Mouse (Mus musculus) cerebellum, postnatal 36 days (tissue): ENCODE data around the gene Capn12.

ENCODE experiments used
- DNase-seq, 2 experiments: peaks; one replicate each; pipeline ENCODE4 v3.0.0; 2021 to 2022; ENCODE audit warnings: mixed read lengths in 2 of 2

The Capn12 gene

DNA sequence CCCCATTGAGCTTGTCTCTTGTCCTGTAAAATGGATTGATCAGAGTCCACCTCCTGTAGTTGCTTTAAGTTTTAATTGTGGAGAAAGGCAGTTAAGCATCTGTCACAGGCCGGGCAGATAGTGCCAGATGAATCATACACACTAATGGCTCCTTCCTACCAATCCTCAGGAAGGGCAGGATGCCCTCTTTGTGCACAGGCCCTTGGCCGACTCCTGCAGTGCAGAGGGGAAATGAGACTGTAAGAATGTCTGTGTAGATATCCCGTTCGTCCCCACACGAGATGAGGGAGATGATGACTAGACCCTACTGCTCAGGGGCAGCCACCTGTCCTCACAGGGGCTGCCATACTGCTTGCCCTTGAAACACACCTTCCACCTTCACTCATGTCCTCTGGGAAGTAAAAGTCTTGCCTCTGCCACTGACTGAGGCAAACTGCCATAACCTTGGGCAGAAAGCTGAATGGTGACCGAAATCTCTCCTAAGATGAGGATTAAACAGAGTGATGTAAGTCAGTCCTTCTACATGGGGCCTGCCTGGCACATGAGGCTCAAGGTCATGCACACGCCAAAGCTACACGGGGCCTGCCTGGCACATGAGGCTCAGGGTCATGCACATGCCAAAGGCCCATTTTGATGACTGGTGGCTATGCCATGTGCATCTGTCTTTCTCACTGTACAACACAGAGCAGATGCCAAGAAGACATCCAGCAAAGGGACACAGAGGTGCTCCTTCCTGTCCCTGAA, 40.7 kb downstream of the Capn12 start:
- DNase-seq, result no peak

DNA sequence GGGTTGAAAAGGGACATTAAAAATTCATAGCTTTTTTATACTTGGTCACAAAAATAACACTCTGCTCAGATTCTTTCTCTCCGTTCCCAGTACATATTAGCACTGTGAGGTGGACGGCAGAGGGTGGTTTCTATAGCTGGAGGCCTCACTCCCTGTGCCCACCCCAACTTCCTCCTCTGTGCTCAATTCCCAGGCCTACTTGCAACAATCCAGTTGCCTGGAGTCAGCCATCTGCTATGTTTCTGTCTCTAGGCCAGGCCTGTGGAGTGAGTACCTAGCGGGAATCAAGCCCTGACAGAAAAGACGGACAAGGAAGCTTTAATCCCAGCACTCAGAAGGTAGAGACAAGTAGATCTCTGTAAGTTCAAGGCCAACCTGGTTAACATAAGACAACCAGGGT, 41.4 kb downstream of the Capn12 start:
- no peak for DNase-seq

DNA sequence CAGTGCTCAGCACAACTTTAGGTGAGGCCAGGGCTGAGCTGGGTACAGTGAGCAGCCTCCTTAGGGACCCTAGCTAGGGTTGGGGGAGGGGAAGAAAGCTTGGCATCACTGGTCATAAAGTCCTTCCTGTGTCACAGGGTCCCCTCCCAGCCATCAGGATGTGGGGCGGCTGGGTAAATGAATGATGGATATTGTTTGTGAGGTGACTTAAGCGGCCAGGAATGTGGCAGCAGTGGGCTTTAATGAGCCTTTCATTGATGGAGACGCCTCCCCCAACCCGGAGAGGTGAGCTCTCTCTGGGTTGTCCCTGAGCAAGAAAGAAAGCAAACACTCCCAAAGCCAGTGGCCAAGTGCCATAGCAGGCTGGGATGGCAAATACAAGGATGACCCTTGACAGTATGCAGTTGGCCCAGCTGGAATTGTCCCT, 42.7 kb downstream of the Capn12 start:
- DNase-seq, result no peak

DNA sequence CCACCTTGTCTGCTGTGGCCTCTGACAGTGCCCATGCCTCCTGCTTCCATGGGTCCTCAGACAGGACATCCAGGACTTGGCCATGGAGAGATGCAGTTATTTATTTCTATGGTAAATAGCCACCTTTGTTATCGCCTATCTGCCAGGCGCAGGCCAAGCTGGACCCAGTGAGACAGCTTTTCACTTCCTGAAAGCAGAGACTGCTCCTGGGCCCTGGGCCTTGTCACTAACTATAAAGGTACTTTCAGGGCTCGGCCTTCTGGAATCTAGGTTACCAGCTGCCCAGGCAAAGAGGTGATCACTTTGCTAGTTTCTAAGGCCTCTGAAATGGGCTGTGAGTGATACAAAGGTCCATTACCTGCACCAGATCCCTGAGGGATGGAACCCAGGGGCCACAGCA, 43.6 kb downstream of the Capn12 start:
- DNase-seq, result no peak

DNA sequence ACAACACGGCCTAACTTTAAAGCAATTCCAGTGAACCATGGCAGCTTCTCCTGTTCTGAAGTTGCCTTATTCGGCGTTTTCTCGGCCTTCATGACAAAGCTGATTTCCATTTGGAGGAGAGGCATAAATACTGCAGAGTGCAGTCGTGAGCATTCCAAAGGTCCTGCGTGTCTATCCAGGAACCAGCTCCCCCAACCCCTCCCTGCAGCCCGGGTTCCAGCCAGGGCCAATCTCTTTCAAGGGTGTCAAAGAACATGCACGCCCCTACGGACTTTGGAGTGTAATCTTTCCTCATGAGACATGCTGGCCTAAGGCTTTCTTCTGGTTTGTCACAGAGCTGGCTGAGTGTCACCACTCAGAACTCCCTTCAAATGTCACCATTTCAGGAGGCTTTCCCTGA, 44.1 kb downstream of the Capn12 start:
- DNase-seq, result no peak

DNA sequence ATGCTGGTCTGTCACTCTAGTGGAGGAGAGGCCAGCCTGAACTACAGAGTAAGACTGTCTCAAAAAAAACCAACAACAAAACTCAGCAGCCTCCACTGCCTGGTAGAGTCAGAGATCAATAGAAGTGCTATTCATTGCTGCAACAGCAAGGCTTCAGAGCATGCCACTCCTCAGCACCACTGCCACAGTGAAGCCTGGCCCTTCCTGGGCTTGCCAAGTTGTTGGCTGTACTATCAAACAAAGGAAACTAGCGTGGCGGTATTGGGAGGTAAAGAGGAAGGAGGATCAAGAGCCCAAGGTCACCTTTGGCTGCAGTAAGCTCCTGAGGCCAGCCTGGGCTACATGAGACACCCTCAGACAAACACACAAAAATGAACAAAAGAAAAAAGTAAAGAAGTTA, 45.0 kb downstream of the Capn12 start:
- no peak for DNase-seq

DNA sequence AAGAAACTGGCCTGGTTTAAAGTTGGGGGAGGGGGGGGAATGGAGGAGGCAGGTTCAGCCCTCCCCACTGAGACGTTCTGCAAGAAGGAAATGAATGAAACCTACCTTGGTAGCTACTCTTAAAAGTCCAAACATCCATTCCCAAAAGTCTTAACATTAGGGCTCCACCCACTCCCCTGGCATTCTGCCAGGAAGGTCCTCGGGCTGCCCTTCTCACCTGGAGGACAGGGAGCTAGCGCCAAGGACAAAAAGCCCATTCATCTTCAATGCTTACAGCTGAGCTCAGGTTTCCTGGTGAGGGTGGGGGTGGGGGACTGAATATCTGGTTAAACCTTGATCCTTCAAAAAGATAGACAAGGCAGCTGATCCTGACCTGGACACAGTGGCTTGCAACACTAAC, 48.2 kb downstream of the Capn12 start:
- no peak for DNase-seq

DNA sequence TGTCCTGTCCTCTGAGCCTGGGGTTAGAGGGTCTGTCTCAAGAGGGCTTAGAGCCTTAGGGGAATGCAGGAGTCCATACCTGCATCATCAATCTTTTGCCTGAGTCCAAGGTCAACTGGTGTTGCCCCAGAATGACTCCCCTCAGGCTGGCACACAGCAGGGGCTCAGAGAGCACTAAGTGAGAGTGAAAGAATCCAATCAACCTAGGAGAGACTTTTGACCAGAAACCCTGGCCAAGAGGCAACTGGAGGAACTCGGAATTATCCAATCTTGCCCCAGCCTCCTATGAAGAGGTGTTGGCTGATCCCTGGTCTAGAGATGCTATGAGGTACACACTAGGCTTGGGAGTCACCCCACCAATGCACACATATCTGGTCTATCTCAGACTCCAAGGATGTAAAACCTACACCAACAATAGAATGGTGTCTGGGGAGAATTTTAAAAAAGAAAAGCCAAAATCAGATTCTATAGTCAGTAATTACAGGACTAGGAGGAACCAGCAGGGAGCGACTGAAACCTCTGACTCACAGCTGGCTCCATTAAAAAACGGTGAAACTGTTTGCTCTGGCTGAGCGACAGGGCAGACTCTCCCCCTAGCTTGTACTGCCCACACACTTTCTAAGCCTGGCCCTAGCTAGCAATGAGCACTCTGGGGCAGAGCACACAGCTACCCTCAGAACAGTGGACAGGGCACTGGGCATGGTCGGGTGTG, 49.3 kb downstream of the Capn12 start:
- no peak for DNase-seq

DNA sequence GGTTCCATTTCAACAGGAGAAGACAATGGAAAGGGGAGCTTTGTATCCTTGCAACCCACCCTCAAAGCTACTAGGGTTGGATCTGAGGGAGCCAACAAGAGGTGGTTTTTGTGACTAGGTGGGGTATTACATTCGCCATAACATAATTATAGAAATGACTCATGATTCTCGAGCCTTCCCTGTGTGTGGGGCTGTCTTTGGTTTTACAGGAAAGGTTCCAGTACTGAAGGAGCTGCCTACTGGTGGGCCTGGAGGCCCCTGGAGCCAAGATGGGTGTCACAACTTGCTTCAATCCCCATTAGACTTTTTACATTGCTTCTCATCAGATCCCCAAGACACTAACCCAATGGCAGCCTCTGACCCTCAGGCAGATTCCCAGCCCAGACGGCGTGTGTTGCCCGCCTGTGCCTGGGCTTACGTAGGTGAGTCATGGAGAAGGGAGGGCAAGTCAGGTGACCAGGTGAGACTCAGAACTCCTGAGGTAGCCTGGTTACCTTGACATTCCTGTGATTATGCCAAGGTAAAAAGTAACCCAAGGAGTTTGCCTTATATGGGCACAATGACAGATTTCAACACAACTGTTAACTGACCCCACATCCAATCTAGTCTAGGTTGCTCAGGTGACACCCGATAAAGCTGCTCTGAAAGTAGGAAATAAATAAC, 49.9 kb downstream of the Capn12 start:
- DNase-seq, result no peak

DNA sequence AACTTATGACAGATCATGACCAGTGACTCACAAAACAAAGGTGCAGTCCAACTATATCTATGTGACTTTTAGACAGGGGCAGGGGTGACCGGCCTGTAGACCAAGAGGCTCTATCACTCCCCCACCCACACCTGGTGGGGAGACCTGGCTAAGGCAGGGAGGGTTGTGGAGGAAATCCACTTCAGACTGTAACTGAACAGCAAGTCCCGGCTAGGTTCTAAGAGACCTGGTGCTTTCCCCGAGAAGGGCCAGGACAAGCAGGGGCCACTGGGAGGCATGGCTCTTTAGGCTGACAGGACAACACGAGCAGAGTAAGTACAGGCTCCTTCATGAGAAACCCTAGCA, 50.4 kb downstream of the Capn12 start:
- DNase-seq, result no peak

DNA sequence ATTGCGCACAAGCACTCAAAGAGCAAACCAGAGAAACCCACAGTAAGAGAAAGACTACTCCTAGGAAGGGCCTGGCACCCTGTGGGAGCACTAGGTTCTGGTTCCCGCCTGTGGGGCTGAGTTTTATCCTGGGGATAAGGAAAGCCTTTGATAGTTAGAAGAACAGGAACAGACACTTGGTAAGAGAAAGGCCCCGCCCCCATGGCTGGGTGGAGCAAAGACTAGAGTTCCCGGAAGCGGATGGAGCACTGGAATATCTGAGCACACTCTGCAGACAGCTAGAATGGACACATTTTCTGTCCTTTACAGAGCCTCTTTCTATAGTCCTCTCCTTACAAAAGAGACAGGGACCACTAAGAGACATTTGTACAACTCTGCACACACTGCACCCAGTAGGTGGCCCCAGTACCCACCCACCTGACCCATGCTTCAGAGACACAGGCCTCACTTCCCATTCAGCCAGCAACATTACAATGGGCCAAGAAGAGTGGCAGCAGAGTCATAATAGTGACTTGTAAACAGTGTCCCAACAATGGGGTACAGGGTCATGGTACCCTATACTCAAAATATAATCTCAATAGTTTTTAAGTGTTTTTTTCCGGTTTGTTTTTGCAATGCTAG, 51.3 kb downstream of the Capn12 start:
- no peak for DNase-seq

DNA sequence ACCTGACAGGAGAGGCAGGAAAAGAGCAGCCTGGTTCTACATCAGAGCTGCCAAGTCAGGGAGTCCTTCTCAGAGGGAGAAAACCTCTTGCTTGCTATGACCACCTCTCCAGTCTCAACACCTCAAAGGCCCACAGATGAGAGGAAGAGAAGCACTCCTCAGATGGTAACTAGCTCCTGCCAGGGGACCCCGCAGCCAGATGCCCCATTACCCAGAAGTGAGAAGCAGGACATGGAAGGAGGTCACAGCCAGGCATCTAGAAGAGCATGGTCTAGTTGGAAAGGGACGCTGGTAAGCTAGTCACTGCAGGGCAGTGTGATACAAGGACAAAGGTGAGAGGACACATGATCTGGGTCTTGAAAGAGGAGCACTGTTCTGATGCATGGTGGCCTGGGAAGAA, 52.6 kb downstream of the Capn12 start:
- DNase-seq, result no peak

DNA sequence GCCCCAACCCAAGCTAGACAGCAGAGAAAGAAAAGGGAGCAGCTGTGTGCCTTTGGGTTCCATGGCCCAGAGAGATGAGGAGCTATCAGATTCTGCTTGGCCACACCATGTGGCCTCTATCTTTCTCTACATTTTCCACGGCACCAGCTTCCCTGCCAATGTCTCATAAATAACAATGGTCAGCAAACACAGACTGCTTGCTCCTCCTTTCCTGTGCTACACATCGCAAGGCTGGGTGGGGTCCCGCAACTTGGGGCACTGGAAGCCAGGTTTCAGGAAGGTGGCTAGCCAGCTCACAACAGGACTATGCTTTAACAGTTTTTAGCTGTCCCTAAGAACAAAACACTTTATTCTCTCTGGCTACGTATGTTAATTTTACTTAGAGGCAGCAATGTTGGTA, 55.6 kb downstream of the Capn12 start:
- no peak for DNase-seq

DNA sequence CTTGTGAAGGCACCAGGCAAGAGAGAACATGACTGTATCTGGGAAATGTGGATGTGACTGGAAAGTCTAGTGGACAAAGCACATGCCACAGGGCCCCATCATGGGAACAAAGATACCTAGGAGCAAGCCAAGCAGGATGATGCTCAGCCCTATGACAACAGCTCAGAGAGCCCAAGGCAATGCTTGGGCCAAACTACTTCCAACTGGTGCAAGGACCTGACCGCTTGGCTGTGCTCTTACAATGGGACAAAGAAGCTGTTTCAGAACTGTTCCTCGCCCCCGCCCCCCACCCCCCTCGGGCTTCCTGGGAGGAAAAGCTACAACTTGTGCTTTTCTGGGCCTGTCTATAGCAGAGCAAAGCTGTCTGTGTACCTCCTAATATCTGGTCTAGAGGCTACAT, 57.4 kb downstream of the Capn12 start:
- DNase-seq, result no peak

DNA sequence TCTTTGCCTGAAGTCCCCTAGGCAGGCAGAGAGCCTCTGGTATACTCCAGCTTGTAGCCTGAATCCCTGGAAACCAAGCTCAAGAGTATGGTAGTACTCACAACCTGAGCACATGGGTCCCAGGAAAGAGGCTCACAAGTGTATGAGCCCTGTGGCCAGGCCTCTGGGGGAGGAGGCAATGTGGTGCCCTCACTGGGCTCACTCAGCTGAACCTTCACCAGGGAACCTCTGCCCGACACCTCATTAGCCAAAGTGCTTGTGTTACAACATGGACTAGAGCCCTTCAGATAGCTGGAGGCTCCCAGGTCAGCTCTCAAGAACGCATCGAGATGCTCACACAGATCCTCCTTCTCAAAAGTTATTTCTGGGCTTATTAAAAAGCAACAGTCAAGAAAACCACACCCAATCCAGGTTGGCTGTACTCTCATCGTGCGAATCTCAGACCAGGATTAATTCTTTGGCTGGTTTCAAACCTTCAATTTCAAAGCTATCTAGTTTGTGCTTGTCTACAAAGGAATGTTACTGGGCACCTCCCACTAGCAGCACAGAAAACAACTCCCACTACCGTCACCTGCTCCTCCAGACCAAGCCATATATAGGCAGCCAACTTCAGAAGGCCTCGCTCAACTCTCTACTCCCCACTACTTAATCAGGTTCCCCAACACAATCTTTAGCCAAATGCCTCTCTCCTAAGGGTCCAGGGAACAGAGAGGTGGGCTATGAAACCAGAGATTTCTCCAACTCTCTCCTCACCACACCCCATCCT, 58.4 kb downstream of the Capn12 start:
- DNase-seq, result no peak

DNA sequence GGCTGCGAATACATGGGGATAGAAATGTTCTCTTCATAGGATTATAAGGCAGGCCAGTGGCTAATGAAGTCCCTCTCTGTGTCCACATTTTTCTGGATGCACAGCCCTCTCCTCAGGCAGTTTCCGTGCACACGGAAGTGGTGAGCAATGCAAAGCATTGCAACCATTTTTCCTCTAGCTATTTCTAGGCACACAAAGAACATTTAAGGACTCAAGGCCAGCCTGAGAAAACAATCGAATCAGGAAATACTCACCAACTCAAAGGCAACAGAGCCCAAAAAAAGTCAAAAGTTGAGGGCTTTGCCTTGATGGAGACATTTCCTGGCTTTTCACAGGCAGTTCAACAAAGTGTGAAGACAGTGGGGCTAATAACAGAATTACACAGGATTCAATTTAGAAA, 59.9 kb downstream of the Capn12 start:
- DNase-seq, result no peak

DNA sequence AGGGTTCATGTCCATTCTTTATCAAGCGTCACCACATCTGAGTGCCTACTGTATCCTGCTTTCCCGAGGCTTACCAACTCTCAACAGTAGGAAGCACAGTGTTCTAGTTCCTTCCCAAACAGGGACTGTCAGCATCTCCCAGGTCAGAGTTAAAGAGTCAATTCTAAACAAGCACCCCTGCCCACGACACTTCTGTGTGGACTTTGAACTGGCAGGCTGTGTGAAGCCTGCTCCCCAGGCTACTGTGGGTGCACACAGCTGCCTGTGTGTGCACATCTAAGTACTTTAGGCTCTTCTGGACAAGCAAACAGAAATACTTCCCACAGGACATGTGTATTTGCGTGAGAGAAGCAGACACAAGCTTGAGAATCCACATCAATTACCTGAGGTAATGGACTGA, 60.3 kb downstream of the Capn12 start:
- DNase-seq, result no peak
